Mouse (Mus musculus) granulocyte monocyte progenitor cell, adult 5-6 weeks (primary cell): ENCODE measurements around the gene Rps4x. TPM values are rescaled to one million over a fixed set of nuclear protein-coding genes. Genes with fewer than 3 reads are reported as not detected.

Experiments used
- ATAC-seq: replicated peaks from 2 replicates; pipeline ENCODE4 v1.8.0; 2016; ENCODE audit warnings: mild to moderate bottlenecking, moderate TSS enrichment, inconsistent platforms; ENCODE audit not compliant: poor library complexity, severe bottlenecking
- total RNA-seq, 2 experiments: library from RNA; stranded (forward) in 1 of 2; stranded (reverse) in 1 of 2; fragments of 200-712, 200-1000 nt in 1 of 2; fragments of >200 nt in 1 of 2; fragmentation: Nextera tagmentation in 1 of 2; gene quantifications; 2 replicates each; pipeline ENCODE4 v1.2.3; 2014 to 2017

Rps4x gene
- total RNA-seq (2014; fragmentation: Nextera tagmentation), result 4,285 and 4,418 TPM in 2 replicates
- 2,798 and 2,878 TPM in 2 replicates for total RNA-seq (2017)

DNA sequence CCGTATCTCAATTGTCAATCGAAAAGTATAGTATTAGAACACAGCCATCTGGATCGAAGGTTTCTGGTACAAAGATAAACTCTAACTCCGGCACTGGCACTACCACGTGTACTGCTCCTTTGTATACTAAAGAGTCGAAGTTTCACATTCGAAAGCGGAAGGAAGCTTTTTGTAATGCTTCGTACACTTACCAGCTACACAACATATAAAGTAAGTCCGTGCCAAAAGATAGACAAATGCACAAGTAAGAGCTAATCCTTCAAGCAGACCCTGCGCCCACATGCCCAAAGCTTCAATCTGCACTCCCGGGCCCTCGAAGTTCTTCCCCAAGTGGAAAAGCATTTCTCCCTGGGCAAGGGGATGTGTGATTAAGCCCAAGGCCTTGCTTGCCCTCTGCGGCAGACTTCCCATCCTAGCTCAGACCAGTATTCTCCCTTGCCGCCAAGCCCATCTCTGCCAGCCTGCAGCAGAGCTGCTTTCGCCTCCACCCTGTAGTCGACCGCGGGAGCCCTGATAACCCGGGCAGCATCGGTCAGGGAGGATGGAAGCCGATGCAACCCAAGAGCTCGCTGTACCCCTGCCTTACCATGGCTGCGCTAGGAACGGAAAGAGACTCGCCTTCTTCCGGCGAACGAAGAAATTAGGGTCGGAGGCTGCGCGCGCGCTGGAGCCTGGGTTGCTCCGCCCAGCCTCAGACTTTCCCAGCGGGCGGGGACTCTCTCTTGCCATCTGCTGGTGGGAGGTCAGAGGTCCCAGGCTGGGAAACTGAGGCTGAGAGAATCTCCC is at the start of gene Rps4x:
Gene Rps4x, minus strand, starts transcription at position 683 of the 786 bp plus-strand sequence.
- ATAC-seq, result peak; percentile 91

GRCm38 (mm10) chrX:102219126-102219525 is 29.9 kb upstream of the Rps4x start:
- ATAC-seq, result peak; percentile 66

DNA sequence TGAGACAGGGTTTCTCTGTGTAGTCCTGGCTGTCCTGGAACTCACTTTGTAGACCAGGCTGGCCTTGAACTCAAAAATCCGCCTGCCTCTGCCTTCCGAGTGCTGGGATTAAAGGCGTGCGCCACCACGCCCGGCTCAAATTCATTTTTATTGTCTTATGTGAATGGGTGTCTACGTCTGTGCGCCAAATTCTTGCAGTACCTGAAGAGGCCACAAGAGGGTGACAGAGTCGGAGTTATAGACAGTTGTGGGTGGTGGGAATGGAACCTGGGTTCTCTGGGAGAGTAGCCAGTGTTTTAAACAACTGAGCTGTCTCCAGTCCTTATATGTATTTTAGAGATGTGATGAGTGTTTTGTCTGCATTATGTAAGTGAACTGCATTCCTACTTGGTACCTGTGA is 26.2 kb upstream of the Rps4x start:
- peak; percentile 66 for ATAC-seq

GRCm38 (mm10) chrX:102190840-102191239 is 1.6 kb upstream of the Rps4x start:
- ATAC-seq, result no peak

GRCm38 (mm10) chrX:102189581-102189980 is 387 bp upstream of the Rps4x start:
- no peak for ATAC-seq

DNA sequence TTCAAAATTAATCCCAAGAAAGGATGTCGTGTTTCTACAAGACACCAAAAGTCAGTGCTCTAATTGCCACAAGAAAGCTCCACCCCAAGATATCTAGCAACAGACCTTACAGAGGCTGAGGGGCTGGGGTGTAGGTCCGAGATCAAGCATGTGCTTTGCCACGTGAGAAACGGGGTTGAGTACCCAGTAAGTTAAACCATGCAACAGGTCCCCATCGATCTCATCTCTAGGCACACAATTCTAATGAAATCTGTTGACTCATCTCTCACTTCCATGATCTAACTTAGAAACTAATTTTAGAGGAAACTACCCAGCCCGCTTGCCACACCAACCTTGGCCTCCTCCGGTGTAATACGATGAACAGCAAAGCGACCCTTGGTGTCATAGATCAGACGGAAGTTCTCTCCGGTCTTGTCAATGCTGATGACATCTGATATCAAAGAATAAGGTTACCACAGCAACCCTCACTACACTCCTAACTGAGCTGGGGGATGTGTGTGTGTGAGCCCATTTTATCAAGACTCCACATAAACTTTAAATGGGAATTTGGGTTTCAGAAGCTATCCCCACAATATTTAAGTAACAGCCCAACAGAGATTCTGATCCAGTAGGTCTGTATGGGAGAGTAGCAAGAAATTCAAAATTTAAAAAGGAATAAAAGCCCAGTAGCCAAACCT is 2.0 kb downstream of the Rps4x start:
- ATAC-seq, result peak; percentile 34

DNA sequence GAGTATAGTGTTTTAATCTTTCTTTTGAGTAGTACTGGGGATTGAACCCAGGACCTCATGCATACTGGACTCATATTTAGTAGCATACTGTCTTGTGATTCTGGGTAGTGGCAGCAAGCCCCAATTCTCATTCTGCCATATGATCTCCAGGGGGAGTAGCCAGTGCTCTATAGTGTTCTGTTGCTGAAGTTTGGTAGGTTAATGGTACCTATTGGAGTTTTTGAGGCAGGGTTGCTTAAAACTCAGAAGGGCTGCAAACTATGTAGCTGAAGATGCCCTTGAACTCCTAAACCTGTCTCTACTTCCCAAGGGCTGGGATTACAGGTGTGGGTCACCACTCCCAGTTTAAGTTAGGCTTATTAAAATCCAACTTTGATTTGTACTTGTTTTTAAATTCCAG is 6.6 kb downstream of the Rps4x start:
- no peak for ATAC-seq

DNA sequence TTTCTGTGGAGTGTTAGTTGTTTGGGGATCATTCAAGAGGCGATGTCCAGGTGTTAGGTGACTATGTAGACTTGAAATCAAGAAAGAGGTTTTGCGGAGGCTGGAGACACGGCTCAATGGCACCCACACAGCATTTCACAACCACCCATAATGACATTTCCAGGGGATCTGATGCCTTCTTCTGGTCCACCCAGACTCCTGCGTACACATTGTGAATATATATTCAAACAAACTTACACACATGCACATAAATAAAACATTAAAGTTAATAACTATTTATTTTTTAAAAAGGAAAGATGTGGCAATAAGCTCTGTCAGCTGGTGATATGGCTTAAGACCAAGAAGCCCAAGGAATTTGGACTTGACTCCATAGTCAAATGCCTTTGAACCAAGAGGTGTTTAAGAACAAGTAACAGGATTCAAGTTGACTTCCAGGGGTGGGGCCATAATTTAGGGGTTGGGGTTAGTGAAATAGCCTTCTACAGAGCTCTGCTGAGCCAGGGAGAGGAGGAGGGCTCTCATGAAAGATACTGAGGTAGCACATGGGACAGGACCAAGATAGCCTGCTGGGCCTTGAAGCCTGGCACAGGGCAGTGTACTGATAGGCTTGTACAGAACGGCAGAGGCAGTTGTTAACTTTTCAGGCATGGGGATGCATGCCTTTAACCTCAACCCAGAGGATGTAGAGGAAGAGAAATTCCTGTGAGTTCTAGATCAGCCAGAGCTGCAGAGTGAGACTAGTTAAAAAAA is 13.5 kb downstream of the Rps4x start:
- no peak for ATAC-seq

DNA sequence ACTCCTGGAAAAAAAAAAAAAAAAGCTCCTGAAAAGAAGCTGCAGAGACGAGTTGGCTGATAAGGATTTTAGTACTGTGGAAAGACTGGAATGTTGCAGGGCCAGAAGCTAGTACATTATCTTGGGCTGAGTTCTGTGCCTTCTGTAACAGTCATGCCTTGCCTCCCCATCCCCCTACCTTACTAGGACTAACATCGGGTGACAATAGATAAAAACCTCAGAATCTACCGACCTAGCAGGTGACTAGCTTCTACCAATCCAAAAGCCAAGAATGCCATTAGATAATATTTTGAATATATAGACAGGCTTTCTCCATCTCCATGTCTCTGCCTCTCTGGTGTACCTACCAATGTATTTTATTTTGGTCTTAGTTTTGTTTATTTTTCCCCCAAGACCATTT is 18.3 kb downstream of the Rps4x start:
- no peak for ATAC-seq

- no peak for ATAC-seq
These were observed 19.1 kb downstream of the Rps4x start for GRCm38 (mm10) chrX:102170135-102170534.

GRCm38 (mm10) chrX:102169724-102170123 is 19.5 kb downstream of the Rps4x start:
- ATAC-seq, result no peak

GRCm38 (mm10) chrX:102166986-102167385 is 22.2 kb downstream of the Rps4x start:
- ATAC-seq, result no peak

- no peak for ATAC-seq
These were observed 22.7 kb downstream of the Rps4x start for GRCm38 (mm10) chrX:102166521-102166920.

- ATAC-seq, result no peak
These were observed 25.7 kb downstream of the Rps4x start for GRCm38 (mm10) chrX:102163529-102163928.

- ATAC-seq, result peak; percentile 63
These were observed 26.1 kb downstream of the Rps4x start for GRCm38 (mm10) chrX:102163096-102163495.

DNA sequence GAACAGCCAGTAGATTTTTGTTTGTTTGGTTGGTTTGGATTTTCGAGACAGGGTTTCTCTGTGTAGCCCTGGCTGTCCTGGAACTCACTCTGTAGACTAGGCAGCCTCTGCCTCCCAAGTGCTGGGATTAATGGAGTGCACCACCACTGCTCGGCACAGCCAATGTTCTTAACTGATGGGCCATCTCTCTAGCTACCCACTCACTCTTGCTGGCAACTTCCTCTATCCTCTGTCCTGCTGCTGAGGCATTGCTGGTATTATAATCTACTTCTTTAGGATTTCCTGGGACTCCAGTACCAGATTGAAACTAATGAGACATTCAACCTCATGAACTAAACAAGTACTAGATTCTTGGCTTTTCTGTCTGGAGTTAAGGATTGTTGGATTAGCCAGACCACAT is 28.7 kb downstream of the Rps4x start:
- ATAC-seq, result no peak

GRCm38 (mm10) chrX:102159778-102160177 is 29.4 kb downstream of the Rps4x start:
- no peak for ATAC-seq

DNA sequence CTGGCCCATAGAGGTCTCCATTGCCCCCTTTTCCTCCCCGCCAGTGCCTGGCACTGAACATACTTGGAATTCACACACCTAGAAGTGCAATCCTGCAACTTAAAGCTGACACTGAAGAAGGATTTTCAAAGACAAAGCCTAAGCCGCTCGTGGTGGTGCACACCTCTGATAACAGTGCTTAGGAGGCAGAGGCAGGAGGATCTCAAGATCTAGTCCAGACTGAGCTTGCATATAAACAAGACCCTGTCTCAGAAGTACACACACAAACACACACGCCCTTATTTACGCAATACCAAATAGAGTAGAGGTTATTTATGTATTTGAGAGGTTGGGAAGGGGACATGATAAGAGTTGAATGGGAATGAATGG is 31.8 kb downstream of the Rps4x start:
- no peak for ATAC-seq

DNA sequence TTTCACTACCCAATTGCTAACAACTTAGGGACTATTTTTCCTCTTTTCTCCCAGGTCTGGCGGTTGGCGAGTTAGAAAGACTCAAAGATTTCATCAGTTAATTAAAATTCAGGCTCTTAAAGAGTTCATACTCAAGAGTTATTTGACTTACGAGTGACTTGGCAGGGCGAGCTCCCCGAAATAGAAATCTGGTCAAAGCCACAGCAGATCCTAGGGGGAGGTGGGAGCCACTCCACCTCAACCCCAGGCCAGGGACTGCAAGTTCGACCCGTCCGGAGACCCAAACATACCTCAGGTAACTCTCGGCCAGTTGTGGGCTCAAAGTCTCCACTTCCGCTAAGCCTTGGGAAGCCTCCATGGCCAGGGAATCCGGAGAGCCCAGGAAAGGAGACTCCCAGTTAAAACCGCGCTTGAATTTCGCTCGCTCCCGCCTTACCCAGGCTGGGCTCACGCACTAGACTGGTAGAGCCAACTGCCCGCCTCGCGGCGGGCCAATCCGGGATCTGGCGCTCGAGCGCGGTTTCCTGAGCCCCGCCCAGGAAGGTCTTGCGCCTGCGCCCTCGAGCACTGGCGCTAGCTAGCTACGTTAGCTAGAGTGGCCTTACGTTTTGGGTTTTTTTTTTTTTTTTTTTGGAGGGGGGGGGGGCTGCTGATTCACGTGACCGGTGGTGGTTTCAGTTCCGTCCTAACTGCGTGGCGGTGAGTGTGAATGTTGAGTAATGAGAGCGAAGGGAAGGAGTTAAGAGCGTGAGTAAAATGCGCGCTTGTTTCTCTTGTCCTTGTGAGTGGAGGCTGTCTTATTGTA is 32.4 kb downstream of the Rps4x start, which contains the start of gene Ercc6l:
Gene Ercc6l, minus strand, starts transcription at position 474 of the 805 bp plus-strand sequence.
- ATAC-seq, result peak; percentile 93

- ATAC-seq, result no peak
These were observed 48.0 kb downstream of the Rps4x start for GRCm38 (mm10) chrX:102141157-102141556.
